Mouse (Mus musculus) testis, adult 2 months (tissue): ENCODE results near the gene Col18a1.

ENCODE experiments used
- CTCF ChIP-seq: fragments of 200-500 bp; IDR thresholded peaks from 2 replicates; pipeline ENCODE4 v1.5.1; 2012; ENCODE audit warnings: low read depth, mild to moderate bottlenecking, inconsistent platforms, low read length, moderate library complexity; ENCODE audit not compliant: control insufficient read depth, insufficient read depth, insufficient replicate concordance
- POLR2A ChIP-seq: fragments of 200-500 bp; IDR thresholded peaks from 2 replicates; pipeline ENCODE4 v1.6.1; 2012; ENCODE audit warnings: low read depth, mild to moderate bottlenecking, inconsistent platforms, low read length, moderate library complexity; ENCODE audit not compliant: control insufficient read depth

DNA sequence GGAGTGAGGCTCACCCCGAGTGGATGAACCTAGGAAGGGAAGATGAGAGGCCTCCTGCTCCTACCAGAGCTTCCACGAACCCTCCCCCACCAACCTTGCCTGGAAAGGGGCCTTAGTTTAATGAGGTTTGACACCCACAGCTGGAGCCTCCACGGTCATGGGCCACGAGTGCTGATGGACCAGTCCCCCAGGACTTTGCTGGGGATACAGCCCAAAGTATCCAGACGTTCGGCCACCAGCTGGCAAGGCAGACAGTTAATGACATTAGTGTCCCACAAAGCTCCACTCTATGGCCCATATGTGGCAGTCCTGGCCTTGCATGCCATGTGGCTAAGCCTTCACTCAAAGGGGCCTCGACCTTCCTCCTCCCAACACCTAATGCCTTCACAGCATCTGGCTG is 55.5 kb downstream of the Col18a1 start:
- TF ChIP-seq CTCF (no peak), POLR2A (no peak)
